ENCODE assay signal across 21 mouse cellular contexts in the genomic region with DNA sequence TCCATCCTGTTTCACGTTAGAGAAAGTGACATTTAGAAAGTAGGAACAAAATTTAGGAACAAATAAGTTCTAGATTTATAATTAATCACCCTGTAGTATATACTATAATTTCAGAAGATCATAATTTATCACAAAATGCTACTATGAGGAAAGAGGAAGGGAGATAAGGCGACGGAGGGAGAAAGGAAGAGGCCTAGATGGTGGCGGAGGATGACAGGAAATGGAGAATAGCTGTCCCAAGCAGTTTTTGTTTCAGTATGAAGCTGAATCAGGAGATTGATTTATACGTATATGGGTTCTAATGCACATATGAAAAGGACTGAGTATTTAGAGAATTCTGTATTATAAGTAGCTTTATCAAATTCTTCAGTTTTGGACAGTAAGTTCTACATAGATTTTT. TPM values are rescaled to one million over a fixed set of nuclear protein-coding genes. Genes with fewer than 3 reads are reported as not detected.
DNase-seq lines count a peak whose midpoint lies in the region; ATAC-seq and TF ChIP-seq lines count a peak whose summit lies in the region.
"Had no signal": no experiment of that assay in that cellular context is flagged by ENCODE, and none has a peak within 500 bp of the region (broad histone marks: within the 10 kb centered on the region; RNA-seq: fewer than 3 reads in every experiment).

No protein-coding gene starts in this region.

- no peaks in the 10 kb centered on the region for H3K36me3 ChIP-seq in megakaryocyte, embryonic 14.5 days (replicated peaks; ENCODE audit: low read length)
- peaks cover 0 to 10% of the 10 kb centered on the region in 2 experiments; a peak in 2 of 4 replicates for H3K36me3 ChIP-seq in MEL (ENCODE audit: control insufficient read depth in 1 of 2, insufficient read depth in 2 of 2, low read length in 2 of 2)
- H3K36me3 ChIP-seq: embryonic facial prominence, embryonic 10.5 days; forebrain, embryonic 15.5 days; hindbrain, embryonic 12.5 days; intestine, embryonic 15.5 days had no signal

- H3K9ac ChIP-seq in MEL (ENCODE audit: control insufficient read depth, low read depth, low read length, poor library complexity, severe bottlenecking): 0 out of 2 replicates have a peak overlapping the region, but pooled peaks have one; percentile 13
- H3K9ac ChIP-seq: forebrain, embryonic 15.5 days; hindbrain, embryonic 12.5 days; intestine, embryonic 15.5 days had no signal

- no peak for TF ChIP-seq POLR2A in MEL (IDR thresholded peaks at IDR 0.05; ENCODE audit: control insufficient read depth in 1 of 2, insufficient read depth in 1 of 2, low read depth in 1 of 2, low read length in 2 of 2, poor library complexity in 1 of 2)

- no peak for TF ChIP-seq RAD21 in MEL (IDR thresholded peaks at IDR 0.05; ENCODE audit: low read depth, low read length)

- peak; percentile 50 for DNase-seq in MEL (ENCODE audit: low read depth, low spot score)
- peak; percentile 59 for DNase-seq in induced T-regulatory cell, adult 2 months (ENCODE audit: low read depth)
- DNase-seq in B cell, adult 2 months: no peak
- no peak for DNase-seq in urinary bladder, adult 2 months (ENCODE audit: low spot score)
- no peak for DNase-seq in cerebellum, adult 8-10 months
- DNase-seq: adrenal gland, postnatal 14 days; cerebellum, adult 11-12 months; cerebellum, adult 9-11 months; cerebellum, postnatal 36 days; gastrocnemius, postnatal 36 days; heart, adult 2 months; heart, postnatal 10 days; heart, postnatal 4 days; kidney, adult 18-20 months had no signal

- H3K79me2 ChIP-seq in MEL (ENCODE audit: control insufficient read depth, insufficient read depth, low read length, poor library complexity): no peaks in the 10 kb centered on the region

- no peaks in the 10 kb centered on the region for H3K9me3 ChIP-seq in megakaryocyte, embryonic 14.5 days
- H3K9me3 ChIP-seq in MEL (replicated peaks; ENCODE audit: insufficient read depth, low read length): no peaks in the 10 kb centered on the region
- H3K9me3 ChIP-seq: embryonic facial prominence, embryonic 10.5 days; forebrain, embryonic 15.5 days; hindbrain, embryonic 12.5 days; intestine, embryonic 15.5 days had no signal

- ATAC-seq in megakaryocyte, adult 5-6 weeks (ENCODE audit: poor library complexity, severe bottlenecking): no peak
- ATAC-seq: forebrain, embryonic 15.5 days; hindbrain, embryonic 16.5 days; intestine, embryonic 15.5 days had no signal

- no peaks in the 10 kb centered on the region for H3K27me3 ChIP-seq in megakaryocyte, embryonic 14.5 days (replicated peaks)
- H3K27me3 ChIP-seq in MEL (ENCODE audit: control insufficient read depth in 1 of 2, insufficient read depth in 2 of 2, low read length in 2 of 2): no peaks in the 10 kb centered on the region
- H3K27me3 ChIP-seq: forebrain, embryonic 15.5 days; hindbrain, embryonic 12.5 days; intestine, embryonic 15.5 days had no signal

- no peak overlapping the region for H3K27ac ChIP-seq in MEL (ENCODE audit: control insufficient read depth, low read depth, low read length)
- H3K27ac ChIP-seq: embryonic facial prominence, embryonic 10.5 days; forebrain, embryonic 15.5 days; heart, adult 2 months; hindbrain, embryonic 12.5 days; intestine, embryonic 15.5 days had no signal

- TF ChIP-seq EP300 in MEL (IDR thresholded peaks at IDR 0.05; ENCODE audit: low read depth in 1 of 2, low read length in 2 of 2): peak; percentile 33 to 42; a peak in 1 of 4 replicates

- no peak for TF ChIP-seq CTCF in MEL (IDR thresholded peaks at IDR 0.05 in 2 of 3, conservative IDR thresholded peaks at IDR 0.05 in 1 of 3; ENCODE audit: control insufficient read depth in 1 of 3, insufficient read depth in 1 of 3, low read depth in 2 of 3, low read length in 3 of 3, poor library complexity in 1 of 3, severe bottlenecking in 1 of 3)

- peak overlapping the region; percentile 69 for H3K4me3 ChIP-seq in megakaryocyte, embryonic 14.5 days (replicated peaks)
- peak overlapping the region in 1 of 2 experiments; percentile 43; a peak in 1 of 4 replicates for H3K4me3 ChIP-seq in MEL (ENCODE audit: control insufficient read depth in 1 of 2, insufficient read depth in 1 of 2, low read depth in 2 of 2, low read length in 2 of 2)
- H3K4me3 ChIP-seq: embryonic facial prominence, embryonic 10.5 days; forebrain, embryonic 15.5 days; heart, adult 2 months; hindbrain, embryonic 12.5 days; intestine, embryonic 15.5 days had no signal

- peaks cover 33% of the 10 kb centered on the region for H3K4me1 ChIP-seq in megakaryocyte, embryonic 14.5 days
- peaks cover 0 to 5% of the 10 kb centered on the region in 2 experiments; a peak in 1 of 4 replicates for H3K4me1 ChIP-seq in MEL (ENCODE audit: control insufficient read depth in 1 of 2, insufficient read depth in 2 of 2, low read length in 2 of 2)
- H3K4me1 ChIP-seq: embryonic facial prominence, embryonic 10.5 days; forebrain, embryonic 15.5 days; hindbrain, embryonic 12.5 days; intestine, embryonic 15.5 days had no signal

TF ChIP-seq in MEL, 35 proteins besides CTCF, POLR2A, EP300 and RAD21:
- TF ChIP-seq MYB (IDR thresholded peaks at IDR 0.05; ENCODE audit: low read depth, low read length) (no peak), KAT2A (conservative IDR thresholded peaks at IDR 0.05; ENCODE audit: low read depth, low read length) (no peak), JUND (IDR thresholded peaks at IDR 0.05; ENCODE audit: low read depth, low read length) (no peak), MAX (IDR thresholded peaks at IDR 0.05; ENCODE audit: low read length) (no peak), GABPA (IDR thresholded peaks at IDR 0.05; ENCODE audit: low read depth, low read length) (no peak), NRF1 (IDR thresholded peaks at IDR 0.05; ENCODE audit: insufficient read depth, low read depth, low read length, poor library complexity, severe bottlenecking) (no peak), POLR2AphosphoS5 (IDR thresholded peaks at IDR 0.05; ENCODE audit: borderline replicate concordance, low read depth, low read length) (no peak), GATA1 (IDR thresholded peaks at IDR 0.05; ENCODE audit: low read depth, low read length) (peak; percentile 64), HCFC1 (IDR thresholded peaks at IDR 0.05; ENCODE audit: low read depth, low read length) (no peak), CHD2 (IDR thresholded peaks at IDR 0.05; ENCODE audit: low read length) (no peak), ELF1 (IDR thresholded peaks at IDR 0.05; ENCODE audit: low read depth, low read length) (peak; percentile 27; the same call in 1 of the 2 replicates), CHD1 (IDR thresholded peaks at IDR 0.05; ENCODE audit: low read depth, low read length) (no peak), RCOR1 (IDR thresholded peaks at IDR 0.05; ENCODE audit: low read depth, low read length) (no peak), MAZ (IDR thresholded peaks at IDR 0.05; ENCODE audit: low read depth, low read length) (no peak), SIN3A (IDR thresholded peaks at IDR 0.05; ENCODE audit: low read length) (no peak)

RNA-seq across cellular contexts. Expression of a gene that starts 47.7 kb away (rescaled TPM):
- 0.04 TPM in 1 of 2 replicates, not detected in the other for polyA plus RNA-seq in megakaryocyte, embryonic 14.5 days (2012; ENCODE audit: insufficient read depth, low replicate concordance)
- total RNA-seq in megakaryocyte, adult 5-6 weeks (2015): 0.09 and 0.23 TPM in 2 replicates
- total RNA-seq in megakaryocyte, adult 5-6 weeks (2017): 0.04 and 0.33 TPM in 2 replicates
- 15.1 and 18.4 TPM in 2 replicates for total RNA-seq in MEL (2012; rRNA removed)
- 10 to 100 TPM; 15.5 to 43.6 TPM for polyA plus RNA-seq in MEL (2012; ENCODE audit: insufficient read depth in 1 of 2, insufficient read length in 2 of 2, low read depth in 1 of 2, low replicate concordance in 2 of 2, missing spikeins in 1 of 2)
- polyA plus RNA-seq in urinary bladder, adult 2 months (2012; rRNA removed): 37.8 and 42.2 TPM in 2 replicates

Comparison
In these comparisons a context has a peak if more than half of its experiments do, and no peak if none do; other contexts are left out.
1. DNase-seq: peak in MEL (single experiment) and induced T-regulatory cell, adult 2 months (single experiment); none in B cell, adult 2 months (0 of 2), urinary bladder, adult 2 months (single experiment) and cerebellum, adult 8-10 months (single experiment).
2. RNA of a gene that starts 47.7 kb away (polyA plus RNA-seq): 15.5 to 43.6 TPM in MEL and 37.8 to 42.2 TPM in urinary bladder, adult 2 months; 0.04 TPM in megakaryocyte, embryonic 14.5 days; every median in the first group is over 10 times any median in the second.